Mouse (Mus musculus): Measurements from ENCODE around the gene Smok2a.
"Not testable (repeated sequence)": the region's sequence is repeated elsewhere in the genome, so short reads cannot be mapped to it uniquely, and the experiment has no call there.

- TF ChIP-seq GATA1 (IDR thresholded peaks at IDR 0.05; ENCODE audit: borderline replicate concordance, low read length); CTCF (IDR thresholded peaks at IDR 0.05; ENCODE audit: low read depth, low read length); TAL1 (conservative IDR thresholded peaks at IDR 0.05; ENCODE audit: low read depth, low read length): not testable (repeated sequence)
Measured at GRCm38 (mm10) chr17:13174029-13174428, 47.0 kb upstream of the Smok2a start.

All from G1E (cell line).